Mouse (Mus musculus) forebrain, postnatal 0 days (tissue): ENCODE measurements around the gene Ptgis. TPM values are rescaled to one million over a fixed set of nuclear protein-coding genes. Genes with fewer than 3 reads are reported as not detected.

Source experiments
- ATAC-seq: fragments of 200-750 bp; cut with Nextera tagmentation; 2 replicates; pipeline ENCODE4 v1.8.0; 2017; ENCODE audit warnings: mild to moderate bottlenecking, moderate library complexity
- DNase-seq: peaks from one replicate; pipeline ENCODE4 v3.0.0-alpha.2; 2015
- H3K27ac ChIP-seq: fragments of 300-500 bp; sonication (generic); 2 replicates; pipeline ENCODE4 v1.5.1; 2014; ENCODE audit warnings: low read depth, mild to moderate bottlenecking, antibody characterized with exemption, low read length, moderate library complexity, mixed read lengths
- H3K27me3 ChIP-seq: fragments of 300-500 bp; sonication (generic); 2 replicates; pipeline ENCODE4 v1.6.1; 2014; ENCODE audit warnings: mild to moderate bottlenecking, low read length, mixed read lengths; ENCODE audit not compliant: insufficient read depth
- H3K36me3 ChIP-seq: fragments of 300-500 bp; sonication (generic); 2 replicates; pipeline ENCODE4 v1.6.1; 2014; ENCODE audit warnings: mild to moderate bottlenecking, moderate library complexity; ENCODE audit not compliant: insufficient read depth
- H3K4me1 ChIP-seq: fragments of 300-500 bp; sonication (generic); 2 replicates; pipeline ENCODE4 v1.6.1; 2014; ENCODE audit warnings: antibody characterized with exemption; ENCODE audit not compliant: insufficient read depth
- H3K4me2 ChIP-seq: fragments of 300-500 bp; sonication (generic); 2 replicates; pipeline ENCODE4 v1.6.1; 2014; ENCODE audit warnings: low read depth, mild to moderate bottlenecking, moderate library complexity
- H3K4me3 ChIP-seq: fragments of 300-500 bp; sonication (generic); 2 replicates; pipeline ENCODE4 v1.5.1; 2014; ENCODE audit warnings: low read depth, low read length, mixed read lengths
- H3K9ac ChIP-seq: fragments of 300-500 bp; sonication (generic); 2 replicates; pipeline ENCODE4 v1.6.1; 2014; ENCODE audit warnings: mild to moderate bottlenecking
- H3K9me3 ChIP-seq: fragments of 300-500 bp; sonication (generic); 2 replicates; pipeline ENCODE4 v1.6.1; 2016; ENCODE audit warnings: low read length
- CTCF ChIP-seq: sonication (generic); IDR thresholded peaks from 2 replicates; pipeline ENCODE4 v1.5.1; 2016; ENCODE audit warnings: antibody characterized with exemption, control low read depth, low read depth
- WGBS: fragments of 180-500 bp; shearing (Covaris S2); extraction: QIAGEN DNeasy Blood & Tissue Kit; methylation state at CpG from one replicate; pipeline ENCODE4 v1.1.7; 2014; 5-methylcytosine and 5-hydroxymethylcytosine counted together
- polyA plus RNA-seq: library from polyadenylated mRNA; unstranded; fragments of >200 nt; fragmentation: Nextera tagmentation; extraction: Ambion mirVana; gene quantifications from 2 replicates; pipeline ENCODE4 v1.2.1, GENCODE M21; 2015
- total RNA-seq: library from RNA; depleted of rRNA; stranded (reverse); fragments of >200 nt; gene quantifications from 2 replicates; pipeline ENCODE4 v1.2.3, GENCODE M21; 2014

Ptgis gene
- total and polyA plus RNA-seq, 2 experiments from 2014 or later, result 2.8 to 4.0 TPM

GRCm38 (mm10) chr2:167219154-167219775, 21.1 kb downstream of the Ptgis start:
- 42% methylated on average over 8 of the region's 8 CpGs for WGBS

GRCm38 (mm10) chr2:167213666-167214065, 26.7 kb downstream of the Ptgis start:
- Histone ChIP-seq H3K4me2 (no peak overlapping the region), H3K4me3 (no peak overlapping the region), H3K9me3 (no peaks in the 10 kb centered on the region), H3K36me3 (no peaks in the 10 kb centered on the region), H3K4me1 (no peaks in the 10 kb centered on the region), H3K27ac (no peak overlapping the region), H3K27me3 (no peaks in the 10 kb centered on the region), H3K9ac (no peak overlapping the region)
- 92% methylated on average over 12 of the region's 12 CpGs for WGBS
- TF ChIP-seq CTCF, result no peak
- no peak for ATAC-seq
- DNase-seq, result no peak

More at GRCm38 (mm10) chr2:167219154-167219775, 21.1 kb downstream of the Ptgis start:
- Histone ChIP-seq H3K9me3 (no peaks in the 10 kb centered on the region), H3K4me1 (no peaks in the 10 kb centered on the region), H3K36me3 (no peaks in the 10 kb centered on the region), H3K4me3 (no peak overlapping the region), H3K9ac (no peak overlapping the region), H3K27me3 (no peaks in the 10 kb centered on the region), H3K4me2 (peak overlapping the region; percentile 29; the same call in 1 of the 2 replicates), H3K27ac (no peak overlapping the region)
- ATAC-seq (peak; percentile 95), DNase-seq (peak; percentile 94)
- peak; percentile 98 for TF ChIP-seq CTCF

GRCm38 (mm10) chr2:167213076-167213475, 27.3 kb downstream of the Ptgis start:
- DNase-seq (no peak), ATAC-seq (no peak)

GRCm38 (mm10) chr2:167212551-167212950, 27.9 kb downstream of the Ptgis start:
- H3K27me3 ChIP-seq, result no peaks in the 10 kb centered on the region
- WGBS, result 94% methylated on average over 6 of the region's 6 CpGs
- DNase-seq, result no peak
- H3K9ac ChIP-seq, result no peak overlapping the region
- no peak for TF ChIP-seq CTCF
- no peaks in the 10 kb centered on the region for H3K9me3 ChIP-seq
- no peaks in the 10 kb centered on the region for H3K4me1 ChIP-seq
- no peak overlapping the region for H3K4me2 ChIP-seq
- H3K4me3 ChIP-seq, result no peak overlapping the region
- ATAC-seq, result no peak
- H3K36me3 ChIP-seq, result no peaks in the 10 kb centered on the region
- H3K27ac ChIP-seq, result no peak overlapping the region

More at GRCm38 (mm10) chr2:167213076-167213475, 27.3 kb downstream of the Ptgis start:
- WGBS, result 92% methylated on average over 3 of the region's 3 CpGs
- H3K4me3 ChIP-seq, result no peak overlapping the region
- H3K9me3 ChIP-seq, result no peaks in the 10 kb centered on the region
- H3K27ac ChIP-seq, result no peak overlapping the region
- no peaks in the 10 kb centered on the region for H3K4me1 ChIP-seq
- H3K9ac ChIP-seq, result no peak overlapping the region
- H3K4me2 ChIP-seq, result no peak overlapping the region
- H3K36me3 ChIP-seq, result no peaks in the 10 kb centered on the region
- no peaks in the 10 kb centered on the region for H3K27me3 ChIP-seq
- peak; percentile 45 for TF ChIP-seq CTCF

- no peak overlapping the region for H3K4me3 ChIP-seq
- no peak for ATAC-seq
- no peaks in the 10 kb centered on the region for H3K9me3 ChIP-seq
- TF ChIP-seq CTCF, result no peak
- H3K27ac ChIP-seq, result no peak overlapping the region
- DNase-seq, result no peak
- no peaks in the 10 kb centered on the region for H3K4me1 ChIP-seq
- 93% methylated on average over 3 of the region's 3 CpGs for WGBS
- H3K9ac ChIP-seq, result no peak overlapping the region
- H3K36me3 ChIP-seq, result no peaks in the 10 kb centered on the region
- H3K27me3 ChIP-seq, result no peaks in the 10 kb centered on the region
- H3K4me2 ChIP-seq, result no peak overlapping the region
These were observed 28.3 kb downstream of the Ptgis start for GRCm38 (mm10) chr2:167212089-167212488.

- DNase-seq (no peak), ATAC-seq (no peak)
- Histone ChIP-seq H3K9me3 (no peaks in the 10 kb centered on the region), H3K4me1 (no peaks in the 10 kb centered on the region), H3K4me3 (no peak overlapping the region), H3K36me3 (no peaks in the 10 kb centered on the region), H3K4me2 (no peak overlapping the region), H3K27me3 (no peaks in the 10 kb centered on the region), H3K9ac (no peak overlapping the region), H3K27ac (no peak overlapping the region)
- no peak for TF ChIP-seq CTCF
- 72% methylated on average over 9 of the region's 9 CpGs for WGBS
These were observed 30.5 kb downstream of the Ptgis start for GRCm38 (mm10) chr2:167209900-167210299.

GRCm38 (mm10) chr2:167208984-167209383, 31.4 kb downstream of the Ptgis start:
- Histone ChIP-seq H3K27ac (no peak overlapping the region), H3K9ac (no peak overlapping the region), H3K36me3 (no peaks in the 10 kb centered on the region), H3K4me2 (no peak overlapping the region), H3K27me3 (no peaks in the 10 kb centered on the region), H3K9me3 (no peaks in the 10 kb centered on the region), H3K4me3 (no peak overlapping the region), H3K4me1 (no peaks in the 10 kb centered on the region)
- TF ChIP-seq CTCF, result no peak
- 74% methylated on average over 3 of the region's 3 CpGs for WGBS
- DNase-seq, result no peak
- ATAC-seq, result no peak
